Mouse (Mus musculus): ENCODE measurements around the gene Tmem74b.

Tmem74b gene

DNA sequence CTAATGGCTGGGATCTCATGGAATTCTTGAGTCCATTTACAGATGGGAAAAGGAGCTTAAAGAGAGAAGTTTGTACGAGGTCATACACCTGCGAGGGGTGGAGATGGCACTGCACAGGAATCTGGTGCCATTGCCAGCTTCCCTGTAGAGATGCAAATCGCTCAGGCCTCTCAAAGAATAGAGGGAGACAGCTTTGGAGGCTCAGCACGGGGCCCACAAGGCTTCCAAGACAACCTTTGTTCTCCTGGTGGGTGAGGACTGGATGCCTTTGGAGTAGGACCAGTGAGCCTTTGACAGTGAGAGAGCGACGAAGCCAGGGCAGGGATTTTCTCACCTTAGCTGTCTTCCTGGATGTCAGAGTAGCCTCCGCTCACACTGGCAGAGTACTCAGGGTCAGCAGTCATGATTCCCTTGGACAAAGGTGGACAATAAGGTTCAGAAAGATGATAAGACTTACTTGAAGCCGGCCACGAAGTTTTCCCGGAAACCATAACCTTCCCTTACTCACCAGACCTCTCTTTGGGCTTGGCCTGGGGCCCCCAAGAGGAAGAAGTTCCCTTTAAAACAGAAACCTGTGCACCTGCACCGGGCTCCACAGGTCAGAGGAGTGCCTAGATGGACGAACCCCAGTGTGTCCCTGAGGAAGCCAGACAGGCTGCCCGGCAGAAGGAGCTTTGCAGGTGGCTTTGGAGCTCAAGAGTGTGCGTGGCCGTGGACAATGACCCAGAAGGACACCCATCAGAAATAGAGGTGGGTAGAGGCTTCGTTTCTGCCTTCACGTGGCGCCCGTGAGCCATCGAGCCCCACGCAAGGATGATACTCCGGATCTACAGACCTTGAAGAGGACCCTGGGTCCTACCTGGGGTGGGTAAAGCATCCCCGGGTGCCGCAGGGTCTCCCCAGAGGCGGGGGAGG is at the start of gene Tmem74b:
Tmem74b (plus strand) TSS at position 778 of the 915 bp plus-strand sequence.
- peak; percentile 7 for DNase-seq

DNA sequence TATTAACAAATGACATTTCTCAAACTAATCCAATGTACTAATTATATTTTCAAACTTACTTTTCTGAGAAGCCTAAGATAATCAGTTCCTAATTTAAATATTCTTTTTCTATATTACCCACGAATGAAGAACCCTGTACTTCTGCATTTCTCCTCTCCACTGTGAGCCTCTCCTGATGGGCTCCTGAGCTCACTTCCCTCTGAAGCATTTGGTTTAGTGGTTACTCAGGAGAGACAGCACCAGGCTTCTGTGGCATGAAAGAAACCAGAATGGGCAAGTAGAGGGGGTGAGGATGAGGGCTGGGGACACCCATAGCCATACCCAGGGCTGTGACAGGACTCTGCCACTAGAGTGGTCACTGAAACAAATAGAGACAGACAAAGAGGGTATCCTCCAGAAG is 49.8 kb upstream of the Tmem74b start:
- no peak for DNase-seq

DNA sequence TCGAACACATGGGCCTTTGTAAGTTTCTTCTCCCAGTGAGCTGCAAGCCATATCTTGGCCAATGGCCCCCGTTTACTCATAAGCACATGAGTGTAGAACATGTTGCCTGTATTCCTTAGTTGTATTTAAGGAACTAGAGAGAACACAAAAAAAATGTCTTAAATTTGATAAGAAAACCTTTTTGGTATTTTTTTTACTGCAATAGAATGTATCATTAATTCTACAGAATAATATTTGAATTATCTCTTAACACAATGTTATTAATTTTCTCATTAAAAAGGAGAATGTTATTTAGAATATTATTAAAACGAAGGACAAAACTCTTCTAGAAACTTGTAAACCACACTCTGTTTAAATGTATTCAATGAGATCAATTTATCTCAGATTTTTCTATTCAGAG is 33.4 kb upstream of the Tmem74b start, which contains the start of gene Rad21l:
Rad21l (minus strand) TSS at position 101 of the 400 bp plus-strand sequence.
- no peak for DNase-seq

DNA sequence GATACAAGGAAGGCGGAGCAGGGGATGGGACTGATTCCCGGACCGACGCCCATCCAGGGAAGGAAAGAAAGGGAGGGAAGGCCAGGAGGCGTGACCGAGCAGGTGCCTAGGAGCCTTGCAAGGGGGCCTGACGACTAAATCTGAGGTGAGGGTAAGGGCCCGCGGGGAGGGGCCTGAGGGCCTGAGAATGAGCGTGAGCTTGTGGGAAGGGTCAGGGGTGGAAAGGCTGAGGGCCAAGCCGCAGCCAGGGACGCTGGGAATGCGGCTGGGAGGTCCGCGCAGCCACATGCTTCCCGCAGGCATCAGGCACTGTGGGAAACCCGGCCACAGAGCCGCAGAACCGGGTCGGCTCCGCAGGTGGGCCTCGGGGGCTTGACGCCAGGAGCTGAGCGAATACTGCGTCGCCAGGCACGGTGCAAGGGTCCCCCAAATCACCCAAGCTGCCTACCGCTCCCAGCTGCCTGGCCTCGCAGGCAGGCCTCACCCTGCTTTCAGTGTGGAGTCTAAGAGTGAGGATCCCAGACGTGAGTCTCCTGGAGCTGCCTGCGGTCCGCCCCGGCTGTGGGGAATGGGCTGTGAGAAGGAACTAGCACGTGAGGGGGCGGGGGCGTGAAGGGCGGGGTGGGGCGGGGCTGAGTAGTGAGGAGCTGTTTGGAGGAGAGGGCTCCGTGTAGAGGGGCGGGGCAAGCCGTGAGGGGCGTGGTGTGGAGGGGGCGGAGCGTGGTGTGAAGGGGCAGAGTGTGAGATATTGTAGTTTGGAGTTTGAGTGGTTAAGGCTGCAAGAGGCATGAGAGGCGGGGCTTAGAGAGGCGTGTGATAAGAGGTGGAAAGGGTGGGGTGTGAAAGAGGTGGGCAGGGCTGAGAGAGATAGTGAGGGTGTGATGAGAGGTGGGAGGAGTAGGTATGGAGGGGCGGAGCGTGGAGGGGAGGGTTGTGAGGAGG is 31.5 kb upstream of the Tmem74b start:
- peak; percentile 24 for DNase-seq

DNA sequence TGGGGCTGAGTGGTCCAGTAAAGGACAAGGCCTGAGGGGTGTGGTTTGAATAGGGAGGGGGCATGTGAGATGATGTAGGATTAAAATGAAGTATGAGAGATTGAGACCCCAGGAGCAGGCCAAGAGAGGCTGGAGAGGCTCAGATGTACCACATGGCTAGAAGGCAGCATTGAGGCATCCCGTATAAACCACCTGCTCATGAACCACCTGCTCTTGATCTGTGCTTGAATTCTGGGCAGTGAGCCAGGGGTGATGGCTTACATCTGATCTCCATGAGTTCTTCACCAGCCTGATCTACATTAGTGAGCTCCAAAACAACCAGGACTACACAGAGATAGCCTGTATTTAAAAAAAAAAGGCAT is 30.9 kb upstream of the Tmem74b start:
- DNase-seq = peak; percentile 21

DNA sequence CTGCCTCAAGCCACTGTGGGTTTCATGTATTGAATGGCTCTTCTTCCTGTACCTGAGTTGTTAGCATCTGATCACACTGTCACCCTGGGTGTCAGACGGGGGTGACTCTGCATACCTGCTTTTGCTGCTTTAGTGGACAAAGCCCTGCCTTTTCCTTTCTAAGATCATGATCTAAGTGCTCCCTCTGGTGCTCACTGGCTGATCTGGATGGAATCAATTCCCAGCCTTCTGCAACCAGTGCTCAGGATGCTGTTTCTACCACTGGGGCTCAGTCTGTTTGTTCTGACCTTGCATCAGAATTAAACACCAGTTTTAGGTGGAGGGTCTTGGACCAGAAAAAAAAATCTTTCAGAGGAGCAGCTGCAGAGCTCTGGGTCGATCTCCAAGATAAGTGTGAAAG is 25.6 kb upstream of the Tmem74b start:
- DNase-seq = peak; percentile 12

DNA sequence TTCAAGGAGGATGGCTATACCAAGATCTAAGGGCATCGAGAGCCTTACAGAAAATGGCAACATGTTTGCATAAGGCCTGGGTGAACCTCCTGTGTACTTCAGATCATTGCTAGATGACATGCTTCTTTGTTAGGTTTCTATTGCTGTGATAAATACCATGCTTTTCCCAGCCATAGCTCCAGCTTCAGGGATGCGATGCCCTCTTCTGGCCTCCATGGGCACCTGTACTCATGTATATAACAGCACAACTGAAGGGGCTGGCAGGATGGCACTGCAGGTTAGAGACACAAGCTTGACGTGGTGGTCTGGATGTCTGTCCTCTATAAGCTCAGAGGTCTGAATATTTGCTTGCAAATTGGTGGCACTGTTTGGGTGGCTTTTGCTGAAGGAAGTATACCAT is 19.5 kb upstream of the Tmem74b start:
- DNase-seq = peak; percentile 59

DNA sequence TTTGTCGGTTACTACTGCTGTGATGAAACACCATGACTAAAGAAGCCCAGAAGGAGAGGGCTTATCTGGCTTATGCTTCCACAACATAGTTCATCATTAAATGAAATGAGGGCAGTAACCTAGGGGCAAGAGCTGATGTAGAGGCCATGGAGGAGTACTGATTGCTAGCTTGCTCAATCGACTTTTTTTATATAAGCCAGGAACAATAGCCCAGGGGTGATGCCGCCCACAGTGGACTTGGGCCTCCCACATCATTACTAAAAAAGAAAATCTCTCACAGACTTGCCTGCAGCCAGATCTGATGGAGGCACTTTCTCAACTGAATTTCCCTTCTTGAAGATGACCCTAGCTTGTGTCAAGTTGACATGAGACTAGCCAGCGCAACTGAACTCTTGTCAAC is 18.8 kb upstream of the Tmem74b start:
- DNase-seq = no peak

DNA sequence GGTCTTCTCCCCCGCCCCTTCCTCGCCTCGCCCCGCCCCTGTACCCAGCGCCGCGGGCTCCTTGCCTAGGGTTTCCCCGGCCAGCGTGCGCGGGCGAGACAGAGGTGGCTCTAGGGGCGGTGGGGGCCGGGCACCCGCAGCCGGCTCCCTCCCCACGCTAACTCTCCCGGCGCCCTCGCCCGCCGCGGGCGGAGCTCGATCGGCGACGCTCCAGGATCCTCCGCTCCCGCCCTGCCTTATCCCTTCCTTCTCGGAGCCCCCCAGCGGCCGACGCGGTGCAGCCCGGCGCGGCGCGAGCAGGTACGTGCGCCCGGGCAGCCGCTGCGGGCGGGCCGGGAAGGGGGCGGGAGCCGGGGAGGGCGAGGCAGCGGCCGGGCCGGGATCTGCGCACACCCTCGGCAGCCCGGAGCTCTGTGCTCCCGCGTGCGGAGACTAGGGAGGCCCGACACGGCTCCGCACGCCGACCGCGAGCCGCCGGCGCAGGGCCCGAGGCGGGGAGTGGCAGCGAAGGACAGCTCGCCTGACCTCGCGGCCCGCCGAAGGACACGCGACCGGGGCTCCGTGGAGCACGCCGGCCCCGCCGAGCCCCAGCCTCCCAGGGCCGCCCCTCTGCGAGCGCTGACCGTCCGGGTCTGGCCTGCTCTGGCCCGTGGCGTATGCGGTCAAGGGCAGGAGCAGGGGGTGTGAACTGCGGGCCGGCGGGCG is 490 bp downstream of the Tmem74b start:
- DNase-seq = peak; percentile 77

DNA sequence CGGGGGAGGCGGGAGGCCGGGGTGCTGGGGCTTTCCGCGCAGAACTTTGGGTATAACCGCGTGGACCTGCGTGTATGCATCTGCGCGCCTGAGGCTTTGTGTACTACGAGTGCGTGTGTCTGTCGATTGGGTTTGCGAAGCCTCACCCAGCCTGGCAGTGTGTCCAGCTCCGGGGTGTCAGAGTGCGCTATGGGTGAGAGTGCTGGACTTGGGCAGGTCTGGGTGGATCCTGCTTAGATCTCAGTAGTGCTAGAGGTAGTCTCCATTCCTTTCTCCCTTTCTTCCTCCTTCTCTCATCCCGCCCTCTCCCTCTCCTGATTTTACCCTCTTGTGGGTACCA is 1.0 kb downstream of the Tmem74b start:
- DNase-seq = peak; percentile 58

DNA sequence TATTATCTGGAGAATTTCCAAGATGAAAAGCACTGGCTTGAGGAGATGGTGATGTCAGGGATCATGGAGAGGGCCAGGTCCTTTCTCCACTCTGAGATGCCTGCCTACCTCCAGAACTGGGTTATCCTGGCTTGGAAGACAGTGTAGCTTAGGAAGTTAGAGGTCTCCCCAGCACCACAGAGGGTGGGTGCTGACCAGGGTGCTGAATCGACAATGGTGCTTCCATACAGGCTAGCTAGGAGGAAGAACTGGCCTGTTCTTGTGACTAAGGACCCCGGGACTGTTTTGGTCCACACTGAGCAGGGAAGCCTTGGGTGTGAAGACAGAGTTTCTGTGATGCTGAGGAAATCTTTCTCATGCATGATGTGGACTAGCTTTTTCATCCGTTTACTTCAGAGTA is 10.8 kb downstream of the Tmem74b start:
- DNase-seq = peak; percentile 17

DNA sequence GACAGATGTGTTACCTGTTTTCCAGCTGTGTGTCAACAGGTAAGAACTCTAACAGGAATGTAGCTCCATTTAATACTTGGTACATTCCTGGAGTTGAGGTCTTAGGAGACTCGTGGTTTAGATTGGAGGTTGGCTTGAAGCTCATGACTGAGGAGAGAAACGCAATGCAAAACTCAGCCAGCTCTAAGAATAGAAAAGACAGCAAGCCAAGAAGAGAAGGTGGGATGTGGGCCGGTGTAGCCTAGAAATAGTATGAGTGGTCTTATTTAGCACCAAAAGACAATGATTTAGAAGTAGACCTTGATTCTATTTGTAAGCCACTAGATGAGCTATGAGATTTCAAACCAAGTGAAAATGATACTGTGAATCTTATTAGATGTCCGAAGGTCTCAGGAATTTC is 13.7 kb downstream of the Tmem74b start:
- no peak for DNase-seq

DNA sequence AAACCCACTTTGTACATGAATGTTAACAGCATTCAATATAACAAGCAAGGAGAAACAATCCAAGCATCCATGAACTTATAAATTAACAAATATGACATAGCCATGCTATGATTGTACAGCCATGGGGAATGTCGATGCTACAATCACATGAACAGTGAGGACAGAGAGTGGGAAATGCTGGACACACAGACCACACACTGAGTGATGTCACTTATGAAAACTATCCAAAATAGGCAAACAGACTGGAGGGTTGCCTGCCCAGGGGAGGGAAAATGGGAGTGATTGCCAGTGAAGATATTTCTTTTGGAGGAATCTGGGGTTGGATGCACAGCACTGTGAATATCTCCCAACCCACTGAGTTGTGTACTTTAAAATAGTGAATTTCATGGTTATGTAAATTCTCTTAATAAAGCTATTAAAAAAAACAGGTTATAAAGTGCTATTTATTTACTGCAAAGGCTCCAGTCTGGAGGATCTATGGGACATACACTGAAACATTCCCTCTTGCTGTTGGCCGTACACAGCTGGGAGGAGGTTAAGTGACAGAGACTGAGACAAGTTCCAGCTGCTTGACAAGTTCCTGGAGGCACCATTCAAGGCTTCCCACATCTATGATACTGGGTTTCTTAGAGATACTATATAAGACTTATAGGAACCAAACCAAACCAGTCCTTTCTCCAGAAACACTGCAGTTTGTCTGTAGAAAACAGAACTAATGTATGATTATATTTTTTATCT is 14.7 kb downstream of the Tmem74b start:
- DNase-seq = no peak

DNA sequence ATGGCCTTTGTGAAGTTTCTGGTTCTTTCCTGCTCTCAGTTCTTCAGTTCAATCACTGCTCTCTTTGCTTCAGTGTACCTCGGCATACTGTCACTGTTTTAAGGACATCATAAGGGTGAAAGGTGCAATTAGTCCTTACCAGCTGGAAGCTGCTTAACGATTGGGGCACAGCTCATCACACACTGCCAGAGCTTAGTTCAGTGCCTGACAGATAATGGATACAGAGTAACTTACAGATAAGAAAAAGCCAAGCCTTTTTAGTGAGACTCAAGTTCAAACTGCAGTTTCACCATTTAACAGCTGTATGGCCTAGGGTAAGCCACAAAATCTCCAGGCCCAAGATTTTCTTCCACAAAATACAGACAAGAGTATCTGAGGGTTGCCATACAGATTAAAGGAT is 22.3 kb downstream of the Tmem74b start:
- DNase-seq = no peak

DNA sequence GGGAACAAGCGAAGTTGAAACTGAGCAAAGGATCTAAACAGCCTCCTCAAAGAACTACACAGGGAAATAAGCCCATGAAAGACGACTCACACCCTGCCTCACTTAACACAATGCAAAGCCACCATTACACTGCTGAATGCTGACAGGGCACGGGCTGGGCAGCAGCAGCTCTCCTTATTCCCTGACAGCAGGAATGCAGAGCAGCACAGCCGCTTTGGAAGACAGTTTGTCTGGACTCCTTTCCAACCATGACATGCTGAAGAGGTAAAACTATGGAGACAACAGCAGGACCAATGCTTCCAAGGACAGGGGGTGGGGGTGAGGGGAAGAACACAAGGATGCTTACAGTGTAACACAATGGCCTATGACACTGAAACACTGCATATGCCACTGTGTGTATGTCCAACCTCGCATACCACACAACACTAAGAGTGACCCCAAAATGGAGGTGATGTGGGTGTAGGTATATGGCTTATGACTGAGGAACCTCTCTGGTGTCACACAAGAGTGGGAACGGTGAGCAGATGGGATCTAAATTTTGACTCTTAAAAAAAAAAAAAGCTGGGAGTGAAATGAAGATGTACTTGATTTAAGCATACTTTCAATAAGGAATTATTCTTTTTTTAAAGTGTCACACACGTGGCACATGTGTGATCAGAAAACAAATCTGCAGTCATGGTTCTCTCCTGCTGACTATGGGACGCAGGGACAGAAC is 31.5 kb downstream of the Tmem74b start:
- DNase-seq = no peak

DNA sequence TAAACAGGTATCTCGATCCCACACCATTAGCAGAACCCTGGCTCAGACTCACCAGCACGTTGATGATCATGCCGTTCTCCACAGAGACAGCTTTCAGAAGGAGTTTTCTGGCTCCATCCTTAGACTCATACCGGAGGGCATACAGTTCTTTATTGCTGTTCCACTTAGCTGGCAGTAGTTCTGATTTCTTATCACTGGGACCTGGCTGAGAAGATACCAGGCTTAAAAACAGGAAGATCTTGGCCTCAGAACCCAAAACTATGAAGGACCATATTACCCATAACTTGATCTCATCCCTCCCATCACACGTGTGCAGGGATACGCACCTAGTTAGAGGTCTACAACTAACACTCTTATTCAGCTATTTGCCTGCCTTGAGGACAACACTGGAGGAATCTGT is 33.6 kb downstream of the Tmem74b start:
- DNase-seq = no peak

DNA sequence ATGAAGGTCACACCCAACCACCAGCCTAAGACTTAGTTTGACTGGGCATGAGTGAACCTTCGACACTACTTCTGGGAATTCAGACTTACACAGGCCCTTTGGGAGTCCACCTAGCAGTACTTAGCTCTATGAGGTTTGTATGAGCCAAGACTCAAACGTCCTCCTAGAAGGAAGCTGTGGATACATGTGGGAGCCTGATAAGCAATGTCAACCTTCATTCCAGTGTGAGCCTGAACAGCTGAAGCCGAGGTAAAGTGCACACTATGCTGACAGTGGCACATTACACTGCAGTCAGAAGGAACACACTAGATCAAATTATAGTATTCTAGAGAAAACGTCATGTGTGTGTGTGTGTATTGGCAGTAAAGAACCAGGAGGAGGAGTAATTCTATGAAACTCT is 36.7 kb downstream of the Tmem74b start:
- no peak for DNase-seq

DNA sequence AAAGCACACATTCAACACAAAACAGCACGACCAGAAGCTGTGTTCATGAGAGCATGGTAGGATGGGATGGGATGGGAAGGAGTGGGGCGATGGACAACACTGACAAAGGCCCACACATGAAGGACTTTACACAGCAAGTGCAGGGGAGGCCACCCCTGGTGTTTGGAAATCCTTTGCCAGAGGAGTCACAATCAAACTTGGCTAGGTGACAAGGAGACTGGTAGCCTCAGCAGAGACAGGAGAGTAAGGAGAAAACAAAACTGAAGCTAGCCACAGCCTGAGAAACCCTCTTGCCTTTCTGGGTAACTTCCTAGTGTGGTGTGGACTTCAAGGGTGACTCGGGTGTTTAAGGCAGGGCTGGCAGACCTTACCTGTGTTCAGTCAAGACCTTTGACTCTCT is 37.3 kb downstream of the Tmem74b start:
- DNase-seq = no peak

DNA sequence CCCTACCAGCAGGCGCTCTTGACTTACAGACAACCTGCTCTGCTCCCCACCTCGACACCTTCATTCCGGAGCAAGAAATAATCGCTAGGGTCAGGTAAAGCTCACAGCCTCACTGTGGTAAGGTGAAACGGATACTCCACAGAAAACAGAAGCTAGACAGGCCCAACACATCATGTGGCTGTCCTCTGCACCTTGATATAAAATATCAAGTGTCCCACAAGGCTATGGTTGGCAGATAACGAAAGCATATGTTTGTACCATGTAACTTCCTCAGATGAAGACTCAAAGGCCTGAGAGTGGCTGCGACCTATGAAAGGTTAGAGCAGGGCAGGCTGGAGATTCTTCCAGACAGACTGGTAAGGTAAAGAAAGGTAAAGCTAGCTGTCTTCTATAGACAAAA is 37.7 kb downstream of the Tmem74b start:
- DNase-seq = no peak

DNA sequence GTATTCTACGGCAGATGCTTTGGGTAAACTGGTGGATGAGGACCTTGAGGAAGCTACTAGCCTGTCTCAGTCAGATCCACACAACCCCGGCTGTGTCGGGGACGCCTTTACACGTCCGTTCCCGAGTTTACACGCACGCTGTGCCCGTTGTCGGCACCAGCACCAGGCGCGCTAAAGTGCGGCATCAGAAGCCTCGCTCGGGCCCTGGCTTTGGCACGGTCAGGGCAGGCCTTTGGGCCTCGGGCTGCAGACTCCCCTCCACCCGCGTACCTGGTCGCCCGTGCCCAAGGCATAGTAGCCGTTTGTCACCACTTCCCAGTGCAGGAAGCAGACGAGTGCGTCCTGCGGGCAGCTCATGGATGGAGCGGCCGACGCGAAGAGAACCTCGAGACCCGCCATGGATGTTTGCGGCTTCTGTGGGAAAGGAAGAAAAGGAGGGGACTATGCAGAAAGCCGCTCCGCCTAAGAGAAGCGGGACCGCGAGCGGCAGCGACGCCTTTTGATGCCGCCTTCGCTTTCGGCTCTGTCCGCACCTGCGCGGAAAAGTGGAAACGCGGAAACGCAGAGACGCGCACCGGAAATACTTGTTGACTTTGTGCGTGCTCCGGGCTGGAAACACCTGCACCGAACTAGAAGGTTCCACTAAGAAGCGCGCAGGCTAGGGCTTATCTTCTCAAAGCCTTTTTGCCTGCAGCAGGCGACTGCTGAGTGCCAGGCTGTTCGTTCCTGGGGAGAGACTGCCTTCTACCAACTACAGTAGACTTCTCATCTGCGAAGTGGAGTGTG is 39.1 kb downstream of the Tmem74b start:
- DNase-seq = peak; percentile 93

DNA sequence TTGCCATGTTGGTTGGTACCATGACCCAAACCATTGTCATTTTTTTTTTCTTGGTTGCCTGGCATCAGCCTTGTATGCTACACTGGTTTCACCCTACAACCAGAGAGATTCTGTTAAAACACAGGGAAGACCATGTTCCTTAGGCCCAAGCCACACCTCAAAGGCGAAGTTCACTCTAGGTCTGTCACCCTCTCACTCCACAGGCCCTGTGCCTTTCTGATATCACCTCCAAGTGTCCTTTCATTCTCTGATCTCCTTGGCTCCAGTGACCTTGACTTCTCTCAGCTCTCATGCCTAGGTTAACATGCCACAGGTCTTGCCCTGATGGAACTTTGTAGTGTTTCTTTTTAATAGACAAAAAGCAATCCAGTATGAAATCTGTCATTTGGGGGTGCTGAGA is 40.3 kb downstream of the Tmem74b start:
- DNase-seq = no peak

Data from retina, postnatal 1 day (tissue).